Mouse (Mus musculus): ENCODE data around the gene ccdc198. TPM values are rescaled to one million over a fixed set of nuclear protein-coding genes. Genes with fewer than 3 reads are reported as not detected.
A peak's percentile ranks its signal among the peaks of the same experiment; 100 is the strongest.
"Not testable (repeated sequence)": the region's sequence is repeated elsewhere in the genome, so short reads cannot be mapped to it uniquely, and the experiment has no call there.

The ccdc198 gene
- polyA plus RNA-seq, 1 experiment = 8.2 TPM

DNA sequence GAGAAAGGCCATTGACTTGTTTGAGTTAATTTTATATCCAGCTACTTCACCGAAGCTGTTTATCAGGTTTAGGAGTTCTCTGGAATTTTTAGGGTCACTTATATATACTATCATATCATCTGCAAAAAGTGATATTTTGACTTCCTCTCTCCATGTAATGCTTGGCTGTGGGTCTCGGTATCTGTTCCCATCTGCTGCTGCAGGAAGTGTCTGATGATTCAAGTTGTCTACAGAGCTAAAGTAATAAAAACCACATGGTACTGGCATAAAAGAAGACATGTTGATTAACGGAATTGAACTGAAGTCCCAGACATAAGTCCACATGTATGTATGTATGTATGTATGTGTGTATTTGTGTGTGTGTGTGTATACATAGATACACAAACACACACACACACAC lies 35.1 kb downstream of the ccdc198 start:
- 41% methylated on average over 3 of the region's 3 CpGs for WGBS

DNA sequence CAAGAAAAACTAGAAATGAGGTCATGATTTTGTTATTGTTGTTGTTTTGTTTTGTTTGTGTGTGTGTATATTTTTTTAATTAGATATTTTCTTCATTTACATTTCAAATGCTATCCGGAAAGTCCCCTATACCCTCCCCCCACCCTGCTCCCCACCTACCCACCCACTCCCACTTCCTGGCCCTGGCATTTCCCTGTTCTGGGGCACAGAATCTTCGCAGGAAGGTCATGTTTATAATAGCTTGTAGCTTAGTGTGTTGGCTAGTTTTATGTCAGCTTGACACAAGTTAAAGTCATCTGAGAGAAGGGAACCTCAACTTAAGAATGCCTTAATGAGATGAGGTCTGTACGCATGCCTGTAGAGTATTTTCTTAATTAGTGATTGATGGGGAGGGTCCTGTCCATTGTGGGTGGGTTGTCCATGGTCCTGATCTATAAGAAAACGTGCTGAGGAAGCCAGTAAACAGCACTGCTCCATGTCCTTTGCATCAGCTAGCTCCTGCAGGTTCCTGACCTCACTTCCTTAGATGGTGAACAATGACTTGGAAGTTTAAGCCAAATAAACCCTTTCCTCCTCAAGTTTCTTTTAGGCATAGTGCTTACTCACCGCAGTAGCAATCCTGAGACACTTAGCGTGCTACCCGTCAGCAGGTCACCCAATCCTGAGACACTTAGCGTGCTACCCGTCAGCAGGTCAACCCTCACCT lies 44.0 kb downstream of the ccdc198 start:
- WGBS = 79% methylated on average over 9 of the region's 9 CpGs
- DNase-seq (ENCODE audit: low read depth, low spot score) = no peak

More for the DNA sequence above, 35.1 kb downstream of the ccdc198 start:
- not testable (repeated sequence) for DNase-seq (ENCODE audit: low read depth, low spot score)

DNA sequence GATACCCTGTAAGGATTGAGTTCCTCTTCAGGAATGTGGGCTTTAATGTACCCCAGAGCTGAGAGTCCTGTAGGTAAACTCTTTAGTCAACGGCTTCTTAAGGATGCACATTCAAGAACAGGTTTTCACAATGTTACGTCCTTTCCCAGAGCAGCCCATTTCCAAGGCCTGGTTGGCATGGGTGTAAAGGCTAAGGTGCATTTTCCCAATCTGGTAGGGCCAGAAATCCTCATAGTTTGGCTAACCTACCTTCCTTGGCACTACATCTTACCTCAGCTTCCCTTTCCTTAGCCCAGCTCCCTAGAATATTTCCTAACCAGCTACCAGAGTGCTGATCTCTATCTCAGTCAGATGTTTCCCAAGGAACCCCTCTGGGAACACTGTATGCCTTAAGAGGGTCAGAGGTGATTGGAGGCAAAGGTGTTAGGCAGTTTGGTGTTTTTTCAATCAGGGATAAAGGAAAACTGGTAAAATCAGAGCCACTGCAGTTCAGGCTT lies 48.2 kb downstream of the ccdc198 start:
- DNase-seq (ENCODE audit: low read depth, low spot score) = no peak
- WGBS = 77% methylated on average over 2 of the region's 2 CpGs

DNA sequence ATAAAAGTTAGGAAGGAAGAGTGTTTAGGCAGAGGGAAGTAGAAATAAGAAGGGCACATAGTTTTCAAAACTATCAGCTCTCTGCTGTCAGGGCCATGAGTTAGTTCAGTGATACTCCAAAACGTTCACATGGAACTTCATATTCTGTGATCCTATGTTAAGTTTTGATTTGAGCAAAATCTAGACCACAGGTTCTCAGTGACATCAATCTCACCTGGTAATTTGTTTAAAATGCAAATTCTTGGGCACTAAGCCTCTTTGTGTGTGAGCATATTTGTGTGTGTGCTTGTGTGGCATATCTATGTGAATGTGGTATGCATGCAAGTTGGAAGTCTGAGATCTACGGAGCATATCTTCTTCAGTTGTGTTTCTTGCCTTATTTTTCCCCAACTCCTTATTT lies 59.0 kb downstream of the ccdc198 start:
- no peak for DNase-seq (ENCODE audit: low read depth, low spot score)
- 84% methylated on average over 2 of the region's 2 CpGs for WGBS

DNA sequence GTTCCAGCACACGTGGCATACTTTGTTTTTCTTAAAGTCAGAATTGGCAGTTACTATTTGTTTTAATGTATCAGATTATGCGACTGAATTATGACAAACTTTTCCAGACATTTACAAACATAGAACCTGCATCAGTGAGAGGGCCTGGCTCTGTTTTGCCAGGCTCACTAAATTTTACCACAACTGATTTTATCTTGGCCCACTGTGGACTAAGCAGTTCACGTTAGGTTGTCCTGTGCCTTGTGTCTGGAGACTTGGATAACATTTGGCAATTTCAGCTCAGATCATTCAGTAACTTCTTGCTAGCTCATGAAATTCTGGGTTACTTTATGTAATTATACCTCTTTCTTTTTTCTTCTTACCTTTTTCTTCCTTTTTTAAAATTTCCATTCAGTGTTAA lies 65.5 kb downstream of the ccdc198 start:
- 70% methylated on average over 3 of the region's 3 CpGs for WGBS
- DNase-seq (ENCODE audit: low read depth, low spot score) = no peak

DNA sequence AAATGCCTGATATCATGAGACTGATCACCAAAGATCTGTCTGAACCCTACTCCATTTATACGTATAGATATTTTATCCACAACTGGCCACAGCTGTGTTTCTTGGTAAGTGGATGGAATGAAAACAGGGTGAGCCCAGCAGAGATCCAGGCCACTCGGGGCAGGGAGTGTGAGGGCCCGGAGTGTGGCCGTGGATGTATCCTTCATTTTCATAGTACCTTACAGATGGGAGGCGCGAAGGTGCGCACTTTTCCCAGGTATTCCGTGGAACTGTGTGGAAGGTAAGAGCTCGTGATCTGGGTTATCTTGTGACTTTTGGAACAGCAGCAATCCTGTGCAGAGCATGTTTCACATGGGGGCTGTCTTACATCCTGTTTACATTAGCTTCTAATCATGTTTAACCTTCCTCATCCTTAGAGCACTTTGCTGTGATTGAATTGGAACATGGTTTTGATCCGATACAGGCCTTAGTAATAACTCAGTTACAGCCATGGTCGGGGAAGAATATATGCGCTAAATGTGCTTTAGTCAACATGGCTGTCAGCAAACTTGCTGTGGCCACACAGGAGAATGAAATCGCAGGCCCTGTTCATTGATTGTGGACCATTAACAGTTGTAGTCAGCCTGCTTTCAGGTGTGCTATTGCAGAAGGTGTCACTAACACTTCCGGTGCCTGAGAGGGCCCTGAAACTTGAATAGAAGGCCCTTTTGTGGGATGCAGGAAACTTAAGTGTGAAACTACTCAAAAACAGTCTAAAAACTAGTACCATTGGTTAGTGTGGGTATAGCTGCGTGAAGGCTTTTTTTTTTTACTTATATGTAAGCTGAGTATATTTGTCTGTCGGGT lies 71.8 kb downstream of the ccdc198 start:
- WGBS = 13% methylated on average over 16 of the region's 16 CpGs
- DNase-seq (ENCODE audit: low read depth, low spot score) = no peak

DNA sequence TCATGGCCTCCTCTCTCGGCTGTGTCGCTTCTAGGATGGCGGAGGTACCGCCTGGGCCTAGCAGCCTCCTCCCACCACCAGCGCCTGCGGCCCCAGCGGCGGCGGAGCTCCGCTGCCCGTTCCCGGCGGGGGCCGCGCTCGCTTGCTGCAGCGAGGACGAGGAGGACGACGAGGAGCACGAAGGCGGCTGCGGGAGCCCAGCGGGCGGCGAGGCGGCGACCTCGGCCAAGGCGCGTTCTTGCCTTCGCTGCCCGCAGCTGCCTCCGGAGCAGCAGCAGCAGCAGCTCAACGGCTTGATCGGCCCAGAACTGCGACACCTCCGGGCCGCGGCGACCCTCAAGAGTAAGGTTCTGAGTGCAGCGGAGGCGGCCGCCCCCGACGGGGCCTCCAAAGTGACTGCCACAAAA lies 72.7 kb downstream of the ccdc198 start:
- no peak for DNase-seq (ENCODE audit: low read depth, low spot score)
- under 1% methylated on average over 46 of the region's 46 CpGs for WGBS

DNA sequence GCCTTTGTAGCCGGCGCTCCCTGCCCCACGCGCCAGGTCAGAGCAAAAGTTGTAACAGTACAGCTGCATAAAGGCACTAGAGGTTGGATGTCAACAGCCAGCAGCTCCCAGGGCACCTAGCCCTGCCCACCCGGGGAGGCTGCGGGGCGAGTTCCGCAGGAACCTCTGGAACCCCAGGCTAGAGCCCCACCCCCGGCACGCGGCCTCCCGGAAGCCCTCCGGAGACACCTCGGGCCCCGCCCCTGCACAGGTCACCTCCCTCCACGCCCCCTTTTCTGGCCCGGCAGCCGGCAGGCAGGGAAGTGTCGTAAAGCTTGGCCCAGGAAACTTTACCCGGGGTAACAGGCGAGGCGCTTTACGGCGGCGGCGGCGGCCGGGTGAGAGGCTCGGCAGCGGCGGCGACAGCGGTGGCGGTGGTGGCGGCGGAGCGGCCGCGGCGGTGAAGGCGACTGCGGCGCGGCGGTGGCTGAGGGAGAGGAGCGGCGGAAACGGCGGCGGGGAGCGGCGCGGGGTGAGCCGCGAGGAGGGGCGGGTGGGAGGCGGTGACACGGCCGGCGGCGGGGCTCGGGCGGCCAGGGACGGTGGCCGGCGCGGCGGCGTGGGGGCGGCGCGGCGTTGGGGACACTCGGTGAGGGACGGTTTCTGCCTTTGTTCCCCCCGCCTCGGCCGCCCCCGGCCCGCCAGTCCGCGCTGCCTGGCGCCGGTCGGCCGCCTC lies 73.2 kb downstream of the ccdc198 start, which contains the start of gene Naa30:
Gene Naa30, plus strand, starts transcription at position 360 of the 715 bp plus-strand sequence.
- WGBS = 1% methylated on average over 81 of the region's 86 CpGs
- DNase-seq (ENCODE audit: low read depth, low spot score) = peak; percentile 75

DNA sequence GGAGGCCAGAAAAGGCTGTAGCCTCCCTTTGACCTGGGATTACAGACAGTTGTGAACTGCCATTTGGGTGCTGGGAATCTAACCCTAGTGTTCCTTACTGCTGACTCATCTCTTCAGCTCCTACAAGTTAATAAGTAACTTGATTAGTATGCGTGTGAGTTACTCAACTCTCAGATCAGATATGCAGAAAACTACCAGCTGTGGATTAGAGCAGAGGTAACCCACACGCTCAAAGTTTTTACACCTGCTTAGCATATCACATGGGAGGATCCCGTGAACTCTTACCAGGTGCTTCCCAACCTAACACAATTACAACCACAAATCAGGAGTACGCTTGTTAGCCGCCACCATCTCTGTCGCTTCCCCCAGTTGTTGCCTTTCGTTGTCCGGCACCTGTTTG lies 74.0 kb downstream of the ccdc198 start:
- 17% methylated on average over 8 of the region's 8 CpGs for WGBS
- DNase-seq (ENCODE audit: low read depth, low spot score) = no peak

Other genes starting within 250 kb of the ccdc198 start
- 10.4 and 12.3 TPM in 2 replicates for gene Ap5m1, start 179.4 kb downstream of the ccdc198 start, polyA plus RNA-seq (2012; rRNA removed)
- 5.5 and 8.2 TPM in 2 replicates for gene Exoc5, start 178.8 kb downstream of the ccdc198 start, polyA plus RNA-seq (2012; rRNA removed)
- gene Naa30, start 73.2 kb downstream of the ccdc198 start, polyA plus RNA-seq (2012; rRNA removed) = 4.9 and 5.2 TPM in 2 replicates